Mouse (Mus musculus): Measurements from ENCODE around the gene Thoc7. TPM values are rescaled to one million over a fixed set of nuclear protein-coding genes. Genes with fewer than 3 reads are reported as not detected.

Thoc7 gene
- 205 and 227 TPM in 2 replicates for polyA plus RNA-seq (2015; fragmentation: Nextera tagmentation; extraction: Ambion mirVana)

DNA sequence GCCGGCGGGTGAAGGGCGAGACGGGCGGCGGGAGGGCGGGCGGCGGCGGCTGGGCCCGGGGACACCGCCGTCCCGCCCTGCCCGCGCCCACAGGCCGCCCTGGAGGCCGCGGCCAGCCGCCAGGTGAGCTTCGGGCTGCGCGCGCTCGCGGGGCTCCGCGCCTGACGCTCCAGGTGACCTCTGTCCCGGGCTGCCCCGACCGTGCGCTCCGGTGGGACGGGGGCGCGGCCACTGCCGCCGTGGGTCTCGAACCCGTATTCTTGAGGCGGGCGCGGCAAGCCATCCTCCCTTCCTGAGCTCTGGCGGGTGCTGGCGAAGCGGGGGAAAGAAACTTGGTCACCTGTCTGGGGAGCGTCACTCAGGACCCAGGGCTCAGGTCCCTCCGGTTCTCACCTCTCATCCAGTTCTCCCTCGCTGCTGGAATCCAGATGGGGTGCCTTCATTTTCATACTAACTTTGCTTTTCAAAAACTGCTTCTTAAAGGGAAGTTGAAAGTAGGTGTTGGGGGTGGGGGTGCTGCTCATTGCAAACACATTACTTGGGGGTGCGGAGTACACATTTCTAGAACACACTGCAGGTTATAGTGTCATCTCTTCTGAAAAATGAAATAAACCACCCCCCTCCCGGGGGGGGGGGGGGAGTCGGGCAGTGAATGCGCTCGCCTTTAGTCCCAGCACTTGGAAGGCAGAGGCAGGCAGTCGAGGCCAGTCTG, at the start of gene Thoc7, which contains the start of gene Atxn7:
Gene Thoc7, minus strand, starts transcription at position 452 of the 712 bp plus-strand sequence.
Gene Atxn7, plus strand, starts transcription at position 40 of the 712 bp plus-strand sequence.
- Histone ChIP-seq H3K9ac (peak within 1 kb of the TSS; percentile 91), H3K9me3 (no peaks in the 10 kb centered on the region), H3K4me1 (replicated peaks) (peaks cover 29% of the 10 kb centered on the region), H3K36me3 (no peaks in the 10 kb centered on the region), H3K27me3 (no peaks in the 10 kb centered on the region), H3K4me3 (peak within 1 kb of the TSS; percentile 73), H3K4me2 (peak within 1 kb of the TSS; percentile 71), H3K27ac (replicated peaks) (peak within 1 kb of the TSS; percentile 90)
- 5% methylated on average over 36 of the region's 56 CpGs for WGBS
- ATAC-seq (ENCODE audit: low read depth): peak; percentile 72

GRCm38 (mm10) chr14:14009712-14010111, 48.1 kb upstream of the Thoc7 start:
- H3K27ac ChIP-seq (replicated peaks): no peak overlapping the region
- H3K4me3 ChIP-seq: no peak overlapping the region
- no peaks in the 10 kb centered on the region for H3K36me3 ChIP-seq
- no peak overlapping the region for H3K4me2 ChIP-seq
- WGBS: 83% methylated on average over 6 of the region's 6 CpGs
- ATAC-seq (ENCODE audit: low read depth): no peak
- peaks cover 16% of the 10 kb centered on the region for H3K4me1 ChIP-seq (replicated peaks)
- no peaks in the 10 kb centered on the region for H3K9me3 ChIP-seq
- H3K27me3 ChIP-seq: no peaks in the 10 kb centered on the region
- H3K9ac ChIP-seq: no peak overlapping the region

DNA sequence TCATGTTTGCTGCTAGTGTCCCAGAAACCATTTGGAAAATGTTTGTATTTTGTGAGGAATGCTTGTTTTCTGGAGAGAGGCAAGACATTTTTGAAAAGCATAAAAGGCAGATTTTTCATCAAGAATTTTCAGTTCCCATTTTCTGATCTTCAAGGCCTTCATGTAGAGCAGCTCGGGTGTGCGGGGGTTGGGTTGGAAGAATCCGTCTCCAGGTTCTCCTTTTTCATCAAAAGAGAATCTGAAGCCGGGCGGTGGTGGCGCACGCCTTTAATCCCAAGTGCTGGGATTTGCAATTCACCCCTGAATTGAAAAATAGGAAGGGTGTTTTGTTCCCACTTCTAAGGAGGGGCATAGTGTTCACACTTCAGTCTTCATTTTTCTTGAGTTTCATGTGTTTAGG, 41.1 kb upstream of the Thoc7 start:
- H3K27me3 ChIP-seq: no peaks in the 10 kb centered on the region
- no peak overlapping the region for H3K4me2 ChIP-seq
- H3K4me1 ChIP-seq (replicated peaks): no peaks in the 10 kb centered on the region
- ATAC-seq (ENCODE audit: low read depth): no peak
- no peaks in the 10 kb centered on the region for H3K36me3 ChIP-seq
- no peak overlapping the region for H3K27ac ChIP-seq (replicated peaks)
- no peak overlapping the region for H3K9ac ChIP-seq
- WGBS: 96% methylated on average over 7 of the region's 7 CpGs
- no peak overlapping the region for H3K4me3 ChIP-seq
- no peaks in the 10 kb centered on the region for H3K9me3 ChIP-seq

DNA sequence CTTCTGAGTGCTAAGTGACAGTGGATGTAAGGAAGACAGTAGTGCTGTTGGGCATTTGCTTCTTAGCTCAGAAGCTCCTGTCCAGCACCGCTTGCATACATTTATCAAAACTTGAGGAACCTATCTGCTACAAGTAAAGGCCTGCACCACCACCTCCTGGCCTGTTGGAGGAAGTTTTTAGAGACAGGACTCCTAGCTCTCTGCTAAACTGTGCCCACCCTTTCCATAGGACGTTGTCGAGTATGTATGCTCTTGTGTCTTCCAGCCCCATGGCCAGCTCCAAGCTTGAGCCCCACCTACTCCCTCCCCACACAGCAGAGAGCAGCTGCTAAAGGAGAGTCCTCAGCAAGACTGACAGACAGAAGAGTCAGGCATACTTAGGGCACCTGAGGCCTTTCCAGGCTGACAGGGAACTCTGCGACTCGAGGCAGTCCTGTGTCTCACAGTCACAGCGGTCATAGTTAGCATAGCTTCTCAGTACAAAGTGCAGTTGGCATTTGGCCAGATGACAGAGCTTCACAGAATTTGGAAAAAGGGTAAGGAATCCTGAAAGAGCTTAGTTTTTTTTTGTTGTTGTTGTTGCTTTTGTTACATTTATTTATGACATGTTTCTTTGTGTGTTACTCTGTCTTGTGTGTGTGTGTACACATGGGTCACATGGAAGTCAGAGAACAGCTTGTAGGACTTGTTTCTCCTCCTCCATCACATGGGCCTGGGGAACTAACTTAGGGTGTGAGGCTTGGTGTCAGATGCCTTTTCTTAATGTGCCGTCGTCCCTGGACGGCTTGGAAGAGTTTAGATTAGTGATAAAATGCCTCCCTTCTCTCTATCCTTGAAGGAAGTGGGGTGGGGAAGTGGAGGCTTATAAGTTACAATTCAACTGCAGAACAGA, 33.8 kb upstream of the Thoc7 start:
- Histone ChIP-seq H3K9ac (no peak overlapping the region), H3K4me3 (no peak overlapping the region), H3K9me3 (no peaks in the 10 kb centered on the region), H3K4me2 (no peak overlapping the region), H3K4me1 (replicated peaks) (no peaks in the 10 kb centered on the region), H3K27me3 (no peaks in the 10 kb centered on the region), H3K27ac (replicated peaks) (no peak overlapping the region), H3K36me3 (no peaks in the 10 kb centered on the region)
- no peak for ATAC-seq (ENCODE audit: low read depth)
- WGBS: 71% methylated on average over 9 of the region's 9 CpGs

DNA sequence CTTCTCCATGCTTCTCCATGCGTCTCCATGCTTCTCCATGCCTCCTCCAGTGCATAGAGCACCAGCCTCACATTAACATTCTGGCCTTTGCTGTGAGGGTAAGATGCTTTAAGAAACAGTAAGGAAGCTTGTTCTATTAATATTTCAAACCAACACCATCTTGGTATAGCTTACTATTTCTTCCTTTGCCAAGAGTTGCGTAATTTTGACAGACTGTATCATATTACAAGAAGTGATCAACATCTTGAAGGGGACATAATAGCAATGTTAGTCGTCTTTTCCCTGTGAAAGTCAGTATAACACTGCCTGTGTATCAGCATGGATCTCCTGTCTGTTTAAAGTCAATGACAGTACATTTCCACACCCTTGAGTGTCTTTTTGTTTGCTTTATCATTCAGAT, 29.1 kb upstream of the Thoc7 start:
- Histone ChIP-seq H3K27ac (replicated peaks) (no peak overlapping the region), H3K4me1 (replicated peaks) (no peaks in the 10 kb centered on the region), H3K9me3 (no peaks in the 10 kb centered on the region), H3K9ac (no peak overlapping the region), H3K36me3 (no peaks in the 10 kb centered on the region), H3K4me2 (no peak overlapping the region), H3K27me3 (no peaks in the 10 kb centered on the region), H3K4me3 (no peak overlapping the region)
- 90% methylated on average over 3 of the region's 3 CpGs for WGBS
- ATAC-seq (ENCODE audit: low read depth): no peak

DNA sequence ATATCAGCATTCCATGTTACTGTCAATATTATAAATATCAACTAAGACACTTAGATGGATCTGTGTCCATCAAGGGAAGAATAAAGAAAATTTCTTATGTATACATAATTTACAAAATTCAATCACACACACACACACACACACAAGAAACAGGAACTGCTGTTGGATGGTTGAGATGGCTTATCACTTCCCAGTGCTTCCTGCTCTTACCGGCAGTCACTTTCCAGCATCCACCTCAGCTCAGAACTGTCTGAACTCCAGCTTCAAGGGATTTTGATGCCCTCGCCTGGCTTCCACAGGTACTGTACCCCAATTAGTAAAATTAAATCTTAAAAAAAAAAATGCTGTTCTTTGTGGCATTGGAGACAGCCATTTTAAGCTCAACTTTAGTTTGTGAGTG, 26.7 kb upstream of the Thoc7 start:
- Histone ChIP-seq H3K9ac (no peak overlapping the region), H3K9me3 (no peaks in the 10 kb centered on the region), H3K27me3 (no peaks in the 10 kb centered on the region), H3K4me2 (no peak overlapping the region), H3K27ac (replicated peaks) (no peak overlapping the region), H3K4me3 (no peak overlapping the region), H3K4me1 (replicated peaks) (no peaks in the 10 kb centered on the region), H3K36me3 (no peaks in the 10 kb centered on the region)
- 78% methylated on average over 2 of the region's 2 CpGs for WGBS
- no peak for ATAC-seq (ENCODE audit: low read depth)

GRCm38 (mm10) chr14:13982174-13982573, 20.5 kb upstream of the Thoc7 start:
- no peaks in the 10 kb centered on the region for H3K27me3 ChIP-seq
- no peaks in the 10 kb centered on the region for H3K36me3 ChIP-seq
- WGBS: 60% methylated on average over 2 of the region's 2 CpGs
- H3K4me2 ChIP-seq: no peak overlapping the region
- no peak for ATAC-seq (ENCODE audit: low read depth)
- no peak overlapping the region for H3K4me3 ChIP-seq
- no peaks in the 10 kb centered on the region for H3K9me3 ChIP-seq
- no peak overlapping the region for H3K27ac ChIP-seq (replicated peaks)
- peaks cover 4% of the 10 kb centered on the region; the same call in 1 of the 2 replicates for H3K4me1 ChIP-seq (replicated peaks)
- no peak overlapping the region for H3K9ac ChIP-seq

GRCm38 (mm10) chr14:13981286-13981685, 19.6 kb upstream of the Thoc7 start:
- Histone ChIP-seq H3K36me3 (no peaks in the 10 kb centered on the region), H3K9me3 (no peaks in the 10 kb centered on the region), H3K27me3 (no peaks in the 10 kb centered on the region), H3K4me2 (no peak overlapping the region), H3K4me1 (replicated peaks) (peaks cover 4% of the 10 kb centered on the region; the same call in 1 of the 2 replicates), H3K9ac (no peak overlapping the region), H3K4me3 (no peak overlapping the region), H3K27ac (replicated peaks) (no peak overlapping the region)
- no peak for ATAC-seq (ENCODE audit: low read depth)
- 40% methylated on average over 2 of the region's 2 CpGs for WGBS

DNA sequence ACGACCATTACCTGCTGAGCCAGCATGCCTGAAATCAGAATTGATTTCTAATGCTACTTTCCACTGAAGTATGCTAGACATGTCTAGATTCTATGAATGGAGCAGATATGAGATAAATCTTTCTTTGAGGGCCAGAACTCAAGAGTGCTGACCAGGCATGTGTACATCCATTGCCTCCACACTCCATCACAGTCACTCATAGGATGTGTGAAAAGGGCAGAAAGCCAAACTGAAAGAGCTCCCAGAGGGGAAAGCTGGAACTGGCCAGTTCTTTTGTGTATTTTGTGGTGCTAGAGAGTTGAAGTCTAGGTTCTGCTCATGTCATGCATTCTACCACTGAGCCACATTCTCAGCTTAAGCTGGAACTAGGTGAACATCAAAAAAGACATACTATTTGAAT, 15.8 kb upstream of the Thoc7 start:
- Histone ChIP-seq H3K27ac (replicated peaks) (no peak overlapping the region), H3K4me3 (no peak overlapping the region), H3K36me3 (no peaks in the 10 kb centered on the region), H3K4me1 (replicated peaks) (peaks cover 4% of the 10 kb centered on the region; the same call in 1 of the 2 replicates), H3K9ac (no peak overlapping the region), H3K9me3 (no peaks in the 10 kb centered on the region), H3K4me2 (no peak overlapping the region), H3K27me3 (no peaks in the 10 kb centered on the region)
- ATAC-seq (ENCODE audit: low read depth): no peak
- WGBS: 74% methylated on average over 1 of the region's 1 CpGs

GRCm38 (mm10) chr14:13971644-13972234, 10.1 kb upstream of the Thoc7 start:
- WGBS: 55% methylated on average over 6 of the region's 6 CpGs
- H3K27ac ChIP-seq (replicated peaks): no peak overlapping the region

DNA sequence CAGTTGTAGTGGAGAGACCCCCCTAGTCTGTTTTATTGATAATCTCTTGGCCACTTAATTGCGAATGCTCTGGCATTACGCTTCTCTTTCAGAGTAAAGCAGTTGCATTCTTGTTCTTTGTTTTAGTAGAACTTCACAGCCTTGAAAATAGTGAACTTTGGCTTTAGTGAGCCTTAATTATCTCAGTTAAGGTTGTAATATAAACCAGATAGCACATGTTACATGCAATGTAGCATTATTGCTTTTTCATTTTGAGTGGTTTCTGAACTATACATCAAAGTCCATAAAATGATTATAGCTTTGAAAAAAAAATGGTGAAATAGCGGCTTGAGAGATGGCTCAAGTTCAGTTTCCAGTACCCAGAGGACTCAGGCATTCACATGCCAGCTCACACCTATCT, 8.9 kb upstream of the Thoc7 start:
- Histone ChIP-seq H3K27me3 (no peaks in the 10 kb centered on the region), H3K4me1 (replicated peaks) (0 out of 2 replicates have a peak, but pooled peaks cover 6% of the 10 kb centered on the region), H3K4me3 (no peak overlapping the region), H3K27ac (replicated peaks) (no peak overlapping the region), H3K9me3 (no peaks in the 10 kb centered on the region), H3K9ac (no peak overlapping the region), H3K36me3 (no peaks in the 10 kb centered on the region), H3K4me2 (no peak overlapping the region)
- no peak for ATAC-seq (ENCODE audit: low read depth)
- WGBS: 66% methylated on average over 3 of the region's 3 CpGs

More at GRCm38 (mm10) chr14:13971644-13972234, 10.1 kb upstream of the Thoc7 start:
- H3K9me3 ChIP-seq: no peaks in the 10 kb centered on the region
- H3K9ac ChIP-seq: no peak overlapping the region
- H3K36me3 ChIP-seq: no peaks in the 10 kb centered on the region
- H3K4me1 ChIP-seq (replicated peaks): 0 out of 2 replicates have a peak, but pooled peaks cover 6% of the 10 kb centered on the region
- no peak overlapping the region for H3K4me3 ChIP-seq
- H3K4me2 ChIP-seq: no peak overlapping the region
- no peaks in the 10 kb centered on the region for H3K27me3 ChIP-seq
- ATAC-seq (ENCODE audit: low read depth): 0 out of 2 replicates have a peak, but pooled peaks have one; percentile 15

DNA sequence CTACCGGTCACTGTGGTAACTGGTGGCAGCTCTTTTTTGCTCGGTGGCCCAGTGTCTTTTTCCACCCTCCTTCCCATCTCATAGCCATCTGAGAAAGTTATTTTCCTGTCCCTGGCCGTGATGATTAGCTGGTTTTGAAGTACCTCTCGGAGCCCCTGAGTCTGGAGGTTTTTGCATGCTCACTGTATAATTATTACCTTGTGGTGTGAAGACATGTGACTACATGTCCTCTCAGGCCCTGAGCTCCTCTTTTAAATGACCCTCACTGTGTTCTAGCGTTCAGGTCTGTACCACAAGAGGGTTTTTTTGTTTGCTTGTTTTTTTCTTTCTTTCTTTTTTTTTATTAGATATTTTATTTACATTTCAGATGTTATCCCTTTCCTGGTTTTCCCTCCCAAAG, 6.8 kb upstream of the Thoc7 start:
- Histone ChIP-seq H3K36me3 (no peaks in the 10 kb centered on the region), H3K27me3 (no peaks in the 10 kb centered on the region), H3K27ac (replicated peaks) (no peak overlapping the region), H3K4me3 (no peak overlapping the region), H3K9ac (no peak overlapping the region), H3K4me1 (replicated peaks) (0 out of 2 replicates have a peak, but pooled peaks cover 6% of the 10 kb centered on the region), H3K4me2 (no peak overlapping the region), H3K9me3 (no peaks in the 10 kb centered on the region)
- WGBS: 87% methylated on average over 5 of the region's 5 CpGs
- no peak for ATAC-seq (ENCODE audit: low read depth)
